Mouse (Mus musculus): ENCODE measurements around the gene S100a5. TPM values are rescaled to one million over a fixed set of nuclear protein-coding genes. Genes with fewer than 3 reads are reported as not detected.

The S100a5 gene
- not detected in 2 replicates for total RNA-seq (2012; rRNA removed)
- total RNA-seq (2014; rRNA removed): not detected in 2 replicates
- not detected in 2 replicates for polyA plus RNA-seq (2012; ENCODE audit: insufficient read length, low read depth)

DNA sequence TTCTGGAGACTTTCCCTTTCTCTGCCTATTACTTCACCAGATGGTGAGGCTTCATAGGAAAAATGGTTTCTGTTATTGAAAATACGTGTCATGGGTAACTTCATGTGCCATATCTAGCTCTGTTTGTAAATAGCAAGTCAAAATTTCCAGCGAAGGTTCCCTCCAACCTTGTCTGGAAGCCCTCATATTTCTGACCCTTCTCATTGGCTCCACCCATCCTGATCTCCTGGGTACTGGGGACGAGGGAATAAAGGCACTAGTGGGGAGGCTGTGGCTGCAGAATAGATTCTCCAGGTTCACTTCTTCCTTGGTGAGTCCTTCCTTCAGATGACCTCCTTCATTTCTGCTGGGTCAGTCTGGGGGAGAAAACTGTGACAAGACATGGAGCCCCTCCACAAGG lies at the start of gene S100a5:
Gene S100a5, plus strand, starts transcription at position 301 of the 400 bp plus-strand sequence.
- no peak for TF ChIP-seq PAX5 (IDR thresholded peaks at IDR 0.05; ENCODE audit: low read length)
- TF ChIP-seq MAFK (IDR thresholded peaks at IDR 0.05; ENCODE audit: insufficient replicate concordance, low read length): no peak
- TF ChIP-seq BHLHE40 (IDR thresholded peaks at IDR 0.05; ENCODE audit: low read depth, low read length): no peak
- TF ChIP-seq CHD1 (IDR thresholded peaks at IDR 0.05; ENCODE audit: low read depth, low read length): no peak
- no peak for TF ChIP-seq TBP (conservative IDR thresholded peaks at IDR 0.05; ENCODE audit: low read depth, low read length)
- TF ChIP-seq EP300 (IDR thresholded peaks at IDR 0.05; ENCODE audit: low read length): no peak

GRCm38 (mm10) chr3:90560008-90560628 lies 48.2 kb upstream of the S100a5 start, which contains the start of gene S100a3:
Gene S100a3, plus strand, starts transcription at chr3:90560578.
- TF ChIP-seq GABPA (IDR thresholded peaks at IDR 0.05; ENCODE audit: insufficient replicate concordance, low read depth, low read length) (no peak), IRF4 (IDR thresholded peaks at IDR 0.05; ENCODE audit: low read depth, low read length) (no peak), TBP (conservative IDR thresholded peaks at IDR 0.05; ENCODE audit: low read depth, low read length) (no peak), ELF1 (IDR thresholded peaks at IDR 0.05; ENCODE audit: low read depth, low read length) (no peak), NRF1 (IDR thresholded peaks at IDR 0.05; ENCODE audit: low read depth, low read length) (no peak), ETS1 (conservative IDR thresholded peaks at IDR 0.05; ENCODE audit: low read depth, low read length) (no peak), JUND (conservative IDR thresholded peaks at IDR 0.05; ENCODE audit: low read depth, low read length) (no peak), USF2 (conservative IDR thresholded peaks at IDR 0.05; ENCODE audit: low read depth, low read length) (no peak), POLR2A (IDR thresholded peaks at IDR 0.05; ENCODE audit: low read depth, low read length) (no peak), UBTF (IDR thresholded peaks at IDR 0.05; ENCODE audit: low read depth, low read length) (no peak)
- in situ Hi-C loops (cut with MboI; ENCODE audit: low pct_ligation_motif_present, low pct_unique_long_range_greater_than_20kb, low sequenced_read_pairs): no loop called here

More for the DNA sequence above, at the start of gene S100a5:
- H3K4me3 ChIP-seq (replicated peaks in 1 of 3; ENCODE audit: low read depth in 2 of 3, low read length in 2 of 3, poor library complexity in 1 of 3): no peak within 1 kb of the TSS
- H3K36me3 ChIP-seq (replicated peaks in 1 of 2; ENCODE audit: control insufficient read depth in 1 of 2, insufficient read depth in 1 of 2, low read length in 1 of 2): no peaks in the 10 kb centered on the region
- dilution Hi-C loops (cut with MboI; ENCODE audit: extremely low pct_ligation_motif_present, extremely low pct_unique_long_range_greater_than_20kb, low sequenced_read_pairs) (no loop called here), in situ Hi-C loops (cut with MboI; ENCODE audit: low pct_ligation_motif_present, low pct_unique_long_range_greater_than_20kb, low sequenced_read_pairs) (no loop called here)
- H3K9ac ChIP-seq (ENCODE audit: insufficient read depth, low read depth): no peak within 1 kb of the TSS
- no peak within 1 kb of the TSS for H3K27ac ChIP-seq (ENCODE audit: insufficient read depth, low read depth)
- no peak for DNase-seq (ENCODE audit: extremely low read depth)
- peaks cover 0 to 39% of the 10 kb centered on the region in 2 experiments; a peak in 2 of 4 replicates for H3K4me1 ChIP-seq (ENCODE audit: control insufficient read depth in 1 of 2, insufficient read depth in 2 of 2)
- H3K4me2 ChIP-seq (ENCODE audit: insufficient read depth, low read depth, poor library complexity, severe bottlenecking): no peak within 1 kb of the TSS
- no peaks in the 10 kb centered on the region for H3K9me3 ChIP-seq (replicated peaks; ENCODE audit: low read length)
- H3K79me2 ChIP-seq (replicated peaks; ENCODE audit: control insufficient read depth, extremely low read depth, insufficient read depth, poor library complexity, severe bottlenecking): no peaks in the 10 kb centered on the region
- peaks cover 2% of the 10 kb centered on the region for H3K27me3 ChIP-seq (replicated peaks)

More at GRCm38 (mm10) chr3:90560008-90560628, 48.2 kb upstream of the S100a5 start, which contains the start of gene S100a3:
- no peaks in the 10 kb centered on the region for H3K4me1 ChIP-seq (ENCODE audit: control insufficient read depth in 1 of 2, insufficient read depth in 2 of 2)
- no peaks in the 10 kb centered on the region for H3K36me3 ChIP-seq (replicated peaks in 1 of 2; ENCODE audit: control insufficient read depth in 1 of 2, insufficient read depth in 1 of 2, low read length in 1 of 2)
- H3K27ac ChIP-seq (ENCODE audit: insufficient read depth, low read depth): no peak within 1 kb of the TSS
- dilution Hi-C loops (cut with MboI; ENCODE audit: extremely low pct_ligation_motif_present, extremely low pct_unique_long_range_greater_than_20kb, low sequenced_read_pairs): no loop called here
- H3K4me2 ChIP-seq (ENCODE audit: insufficient read depth, low read depth, poor library complexity, severe bottlenecking): no peak within 1 kb of the TSS
- H3K4me3 ChIP-seq (replicated peaks in 1 of 3; ENCODE audit: low read depth in 2 of 3, low read length in 2 of 3, poor library complexity in 1 of 3): no peak within 1 kb of the TSS
- no peaks in the 10 kb centered on the region for H3K9me3 ChIP-seq (replicated peaks; ENCODE audit: low read length)
- H3K79me2 ChIP-seq (replicated peaks; ENCODE audit: control insufficient read depth, extremely low read depth, insufficient read depth, poor library complexity, severe bottlenecking): no peaks in the 10 kb centered on the region
- no peak within 1 kb of the TSS for H3K9ac ChIP-seq (ENCODE audit: insufficient read depth, low read depth)
- peaks cover 42% of the 10 kb centered on the region for H3K27me3 ChIP-seq (replicated peaks)
- no peak for DNase-seq (ENCODE audit: extremely low read depth)

Measured in CH12.LX (cell line).